Mouse (Mus musculus) kidney, embryonic 15.5 days (tissue): ENCODE results near the gene Dhdds. TPM values are rescaled to one million over a fixed set of nuclear protein-coding genes. Genes with fewer than 3 reads are reported as not detected.

Source experiments
- ATAC-seq: fragments of 200-750 bp; cut with Nextera tagmentation; replicated peaks from 2 replicates; pipeline ENCODE4 v1.8.0; 2017; ENCODE audit warnings: moderate TSS enrichment; ENCODE audit not compliant: low FRiP score
- H3K27ac ChIP-seq: fragments of 300-500 bp; sonication (generic); 2 replicates; pipeline ENCODE4 v1.5.1; 2015; ENCODE audit warnings: mild to moderate bottlenecking, inconsistent platforms
- H3K27me3 ChIP-seq: fragments of 300-500 bp; sonication (generic); 2 replicates; pipeline ENCODE4 v1.6.1; 2015; ENCODE audit warnings: inconsistent platforms
- H3K36me3 ChIP-seq: fragments of 300-500 bp; sonication (generic); 2 replicates; pipeline ENCODE4 v1.6.1; 2015; ENCODE audit warnings: inconsistent platforms
- H3K4me1 ChIP-seq: fragments of 300-500 bp; sonication (generic); 2 replicates; pipeline ENCODE4 v1.6.1; 2015; ENCODE audit warnings: inconsistent platforms
- H3K4me2 ChIP-seq: fragments of 300-500 bp; sonication (generic); 2 replicates; pipeline ENCODE4 v1.6.1; 2015; ENCODE audit warnings: moderate library complexity, mild to moderate bottlenecking, inconsistent platforms
- H3K4me3 ChIP-seq: fragments of 300-500 bp; sonication (generic); replicated peaks from 2 replicates; pipeline ENCODE4 v1.5.1; 2015; ENCODE audit warnings: mild to moderate bottlenecking, inconsistent platforms
- H3K9ac ChIP-seq: fragments of 300-500 bp; sonication (generic); 2 replicates; pipeline ENCODE4 v1.6.1; 2015; ENCODE audit warnings: mild to moderate bottlenecking, inconsistent platforms
- H3K9me3 ChIP-seq: fragments of 300-500 bp; sonication (generic); replicated peaks from 2 replicates; pipeline ENCODE4 v1.6.1; 2016; ENCODE audit warnings: inconsistent platforms
- WGBS: fragments of 180-500 bp; shearing (Covaris S2); methylation state at CpG from one replicate; pipeline ENCODE4 v1.1.7; 2015; ENCODE audit warnings: mixed read lengths; 5-methylcytosine and 5-hydroxymethylcytosine counted together
- polyA plus RNA-seq: library from polyadenylated mRNA; unstranded; fragments of >200 nt; fragmentation: Nextera tagmentation; extraction: Ambion mirVana; gene quantifications from 2 replicates; pipeline ENCODE4 v1.2.1, GENCODE M21; 2015

Gene Dhdds
- polyA plus RNA-seq, 1 experiment from 2014 or later, result 47.4 TPM

DNA sequence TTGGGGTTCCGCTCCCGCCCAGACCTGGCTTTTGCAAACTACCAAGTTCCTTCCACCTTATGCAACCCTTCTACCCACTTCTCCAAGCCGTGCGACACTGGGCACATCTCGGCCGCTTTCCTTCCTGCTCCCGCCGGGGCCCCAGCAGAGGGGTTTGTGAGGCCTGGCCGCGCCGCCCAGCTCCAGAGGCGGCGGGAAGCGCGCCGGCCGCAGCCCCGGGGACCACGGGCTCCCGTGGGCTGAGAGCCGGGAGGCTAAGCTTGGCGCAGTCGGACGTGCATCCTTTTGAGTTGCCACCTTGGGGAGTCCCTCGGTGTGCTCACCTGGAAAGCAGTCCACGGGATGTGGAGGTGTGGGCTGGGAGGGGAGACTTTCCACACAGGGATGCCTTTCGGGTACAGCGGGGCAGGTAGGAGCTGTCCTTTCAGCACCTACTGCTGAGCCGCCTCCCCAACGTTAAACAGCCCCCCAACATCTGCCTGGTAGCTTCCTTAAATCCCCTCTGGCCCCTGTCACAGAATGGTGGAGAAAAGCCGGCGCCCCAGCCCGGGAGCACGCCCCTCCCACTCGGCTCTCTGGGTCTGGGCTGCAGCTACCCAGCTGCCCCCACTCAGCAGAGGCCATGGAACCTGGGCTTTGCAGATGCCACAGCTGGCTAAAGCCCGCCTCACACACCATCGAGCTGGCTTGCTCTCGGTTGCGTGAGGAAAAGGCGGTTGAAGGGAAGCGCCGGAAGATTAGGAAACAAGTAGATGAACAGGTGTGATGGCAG lies 32.4 kb downstream of the Dhdds start, which contains the start of gene Hmgn2:
Hmgn2 (minus strand) TSS at position 501 of the 772 bp plus-strand sequence.
- Histone ChIP-seq H3K27me3 (no peaks in the 10 kb centered on the region), H3K9ac (peak within 1 kb of the TSS; percentile 96), H3K36me3 (peaks cover 60% of the 10 kb centered on the region), H3K4me3 (peak within 1 kb of the TSS; percentile 81), H3K27ac (peak within 1 kb of the TSS; percentile 100), H3K9me3 (no peaks in the 10 kb centered on the region), H3K4me1 (peaks cover 36% of the 10 kb centered on the region), H3K4me2 (peak within 1 kb of the TSS; percentile 96)
- peak; percentile 82 for ATAC-seq
- under 1% methylated on average over 42 of the region's 42 CpGs for WGBS

DNA sequence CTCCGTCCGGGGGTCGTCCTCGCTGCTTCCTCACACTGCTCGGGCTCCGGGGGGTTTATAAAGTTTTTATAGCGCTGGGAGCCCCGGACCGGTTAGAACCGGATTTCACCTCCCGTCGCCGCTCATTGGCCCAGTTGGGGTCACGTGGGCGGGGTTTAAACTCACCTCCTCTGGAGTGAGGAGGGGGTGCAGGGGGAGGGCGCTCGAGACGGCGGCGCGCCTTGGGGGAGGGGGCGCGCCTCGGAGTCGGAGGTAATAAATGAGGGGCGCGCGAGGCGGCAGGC lies 32.9 kb downstream of the Dhdds start:
- Histone ChIP-seq H3K36me3 (peaks cover 60% of the 10 kb centered on the region), H3K27me3 (no peaks in the 10 kb centered on the region), H3K9ac (peak overlapping the region; percentile 96), H3K4me2 (peak overlapping the region; percentile 96), H3K4me1 (peaks cover 36% of the 10 kb centered on the region), H3K4me3 (peak overlapping the region; percentile 81), H3K9me3 (no peaks in the 10 kb centered on the region), H3K27ac (peak overlapping the region; percentile 100)
- peak; percentile 86 for ATAC-seq
- WGBS, result under 1% methylated on average over 29 of the region's 29 CpGs

DNA sequence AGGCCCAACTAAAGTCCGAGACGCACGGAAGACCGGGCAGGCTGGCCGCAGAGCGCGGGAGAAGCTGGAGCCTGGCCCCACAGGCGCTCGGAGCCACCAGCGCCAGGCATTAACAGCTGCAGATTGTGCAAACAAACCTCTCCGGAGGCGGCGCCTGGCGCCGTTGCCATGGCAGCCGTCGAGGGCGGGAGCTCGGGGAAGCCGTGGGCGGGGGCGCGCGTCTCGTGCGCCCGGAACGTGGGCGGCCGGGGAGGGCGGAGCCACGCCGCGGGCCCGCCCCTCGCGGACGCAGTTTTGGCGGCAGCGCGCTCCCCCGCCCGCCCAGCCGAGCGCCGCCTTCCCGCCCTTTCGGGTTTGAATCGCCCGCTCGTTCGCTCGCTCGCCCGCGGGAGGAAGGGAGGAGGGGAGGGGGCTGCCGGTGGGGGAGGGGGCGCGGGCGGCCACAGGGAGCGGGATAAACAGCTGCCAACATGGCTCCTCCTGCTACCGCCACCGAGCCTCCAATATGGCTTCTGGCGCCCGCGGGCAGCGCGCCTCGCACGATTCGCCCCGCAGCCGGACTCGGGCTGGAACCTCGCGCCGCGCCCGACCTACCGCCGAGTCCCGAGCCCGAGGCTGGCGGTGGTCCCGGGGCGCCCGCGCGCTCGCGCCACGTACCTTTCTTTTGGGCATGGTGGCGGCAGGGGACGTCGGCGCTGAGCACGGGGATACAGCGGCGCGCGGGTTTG lies 33.4 kb downstream of the Dhdds start:
- peak; percentile 71 for ATAC-seq
- Histone ChIP-seq H3K36me3 (peaks cover 62% of the 10 kb centered on the region), H3K27ac (peak overlapping the region; percentile 100), H3K9ac (peak overlapping the region; percentile 96), H3K4me3 (peak overlapping the region; percentile 81), H3K4me2 (peak overlapping the region; percentile 96), H3K4me1 (peaks cover 36% of the 10 kb centered on the region), H3K27me3 (no peaks in the 10 kb centered on the region), H3K9me3 (no peaks in the 10 kb centered on the region)
- WGBS, result under 1% methylated on average over 88 of the region's 101 CpGs

DNA sequence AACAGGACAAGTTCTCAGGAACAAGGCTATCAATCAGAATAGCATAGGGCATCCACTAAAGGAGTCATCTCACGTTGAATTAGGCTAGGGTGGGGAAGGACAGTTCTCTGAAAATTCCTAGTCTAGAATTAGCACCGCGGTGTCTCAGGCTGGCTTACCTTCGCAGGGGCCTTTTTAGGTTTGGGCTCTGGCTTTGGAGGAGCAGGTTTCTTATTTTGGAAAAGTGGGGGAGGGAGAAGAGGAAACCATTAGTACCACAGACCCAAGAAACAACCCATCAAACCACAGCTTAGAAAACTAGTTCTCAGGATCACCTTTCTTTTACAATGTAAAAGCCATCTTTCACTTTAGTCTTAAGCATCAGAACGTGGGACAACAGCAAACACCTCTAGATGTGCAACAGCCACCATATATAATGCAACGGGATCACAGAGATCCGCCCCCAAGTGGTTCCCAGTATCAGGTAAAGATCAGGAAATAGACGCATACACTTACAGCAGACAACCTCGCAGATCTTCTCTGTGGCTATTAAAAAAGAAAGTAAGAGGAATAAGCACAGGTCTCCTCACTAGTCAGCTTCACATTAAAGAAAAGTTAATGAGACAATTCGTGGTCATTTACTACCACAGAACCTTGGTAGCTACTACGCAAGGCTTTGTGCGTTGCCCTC lies 34.3 kb downstream of the Dhdds start:
- H3K36me3 ChIP-seq, result peaks cover 53% of the 10 kb centered on the region
- H3K4me3 ChIP-seq, result peak overlapping the region; percentile 81
- peaks cover 36% of the 10 kb centered on the region for H3K4me1 ChIP-seq
- peak overlapping the region; percentile 96 for H3K9ac ChIP-seq
- H3K9me3 ChIP-seq, result no peaks in the 10 kb centered on the region
- 33% methylated on average over 12 of the region's 12 CpGs for WGBS
- peak overlapping the region; percentile 100; the same call in 1 of the 2 replicates for H3K27ac ChIP-seq
- H3K4me2 ChIP-seq, result peak overlapping the region; percentile 96
- no peak for ATAC-seq
- H3K27me3 ChIP-seq, result no peaks in the 10 kb centered on the region

DNA sequence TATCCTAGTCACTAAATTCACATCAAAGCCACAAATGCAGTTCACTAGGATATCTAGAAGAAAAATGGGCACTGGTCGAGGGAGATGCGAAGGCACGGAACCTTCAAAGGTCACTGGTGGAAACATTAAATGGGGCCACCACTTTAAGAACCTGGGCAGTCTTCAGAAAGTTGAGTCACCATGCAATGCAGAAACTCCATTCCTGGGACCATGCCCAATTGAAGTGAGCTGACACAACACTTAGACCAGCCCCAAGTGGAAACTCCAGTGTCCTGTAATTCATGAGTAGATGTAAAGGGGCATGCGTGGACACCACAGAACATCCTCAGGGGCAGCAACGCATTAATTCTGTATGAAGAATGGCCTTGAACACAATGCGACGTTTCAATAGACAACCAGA lies 38.2 kb downstream of the Dhdds start:
- no peak for ATAC-seq
- Histone ChIP-seq H3K27me3 (no peaks in the 10 kb centered on the region), H3K4me1 (peaks cover 14% of the 10 kb centered on the region), H3K4me3 (no peak overlapping the region), H3K4me2 (no peak overlapping the region), H3K27ac (no peak overlapping the region), H3K9ac (no peak overlapping the region), H3K36me3 (peaks cover 41% of the 10 kb centered on the region), H3K9me3 (no peaks in the 10 kb centered on the region)
- 83% methylated on average over 7 of the region's 7 CpGs for WGBS

DNA sequence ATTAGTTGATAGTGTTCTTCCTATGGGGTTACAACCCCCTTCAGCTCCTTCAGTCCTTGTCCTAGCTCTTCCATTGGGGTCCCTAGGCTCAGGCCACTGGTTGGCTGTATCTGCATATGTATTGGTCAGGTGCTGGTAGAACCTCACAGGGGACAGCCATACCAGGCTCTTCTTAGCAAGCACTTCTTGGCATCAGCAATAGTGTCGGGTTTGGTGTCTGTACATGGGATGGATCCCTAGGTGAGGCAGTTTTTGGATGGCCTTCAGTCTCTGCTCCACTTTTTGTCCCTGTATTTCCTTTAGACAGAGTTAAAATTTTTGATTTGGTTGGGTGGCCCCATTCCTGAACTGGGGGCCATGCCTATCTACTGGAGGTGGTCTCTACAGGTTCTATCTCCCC lies 41.8 kb downstream of the Dhdds start:
- Histone ChIP-seq H3K9me3 (no peaks in the 10 kb centered on the region), H3K36me3 (peaks cover 16% of the 10 kb centered on the region), H3K27ac (no peak overlapping the region), H3K4me3 (no peak overlapping the region), H3K9ac (no peak overlapping the region), H3K27me3 (no peaks in the 10 kb centered on the region), H3K4me1 (no peaks in the 10 kb centered on the region), H3K4me2 (no peak overlapping the region)
- 79% methylated on average over 1 of the region's 1 CpGs for WGBS
- ATAC-seq, result no peak

DNA sequence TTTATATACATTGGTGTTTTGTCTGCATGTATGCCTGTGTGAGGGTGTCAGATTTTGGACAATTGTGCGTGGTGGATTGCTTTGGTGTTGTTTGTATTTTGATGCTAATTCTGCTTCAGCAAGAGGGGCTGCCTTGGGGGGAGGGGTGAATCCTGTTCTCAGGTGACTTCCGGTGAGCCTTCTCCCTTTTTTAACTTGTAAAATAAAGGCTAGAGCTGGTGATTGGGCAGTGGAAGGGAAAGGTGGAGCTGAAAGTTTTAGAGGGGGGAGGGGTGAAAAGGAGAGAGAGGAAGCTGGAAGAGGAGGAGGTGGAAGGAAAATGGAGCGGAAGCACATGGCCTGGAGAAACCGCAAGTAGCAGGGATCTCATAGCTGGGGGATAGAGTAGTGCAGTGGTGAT lies 44.4 kb downstream of the Dhdds start:
- no peak for ATAC-seq
- no peaks in the 10 kb centered on the region for H3K4me1 ChIP-seq
- 87% methylated on average over 4 of the region's 4 CpGs for WGBS
- no peak overlapping the region for H3K4me3 ChIP-seq
- H3K9ac ChIP-seq, result no peak overlapping the region
- no peaks in the 10 kb centered on the region for H3K36me3 ChIP-seq
- H3K9me3 ChIP-seq, result no peaks in the 10 kb centered on the region
- H3K27ac ChIP-seq, result no peak overlapping the region
- H3K27me3 ChIP-seq, result no peaks in the 10 kb centered on the region
- H3K4me2 ChIP-seq, result no peak overlapping the region

DNA sequence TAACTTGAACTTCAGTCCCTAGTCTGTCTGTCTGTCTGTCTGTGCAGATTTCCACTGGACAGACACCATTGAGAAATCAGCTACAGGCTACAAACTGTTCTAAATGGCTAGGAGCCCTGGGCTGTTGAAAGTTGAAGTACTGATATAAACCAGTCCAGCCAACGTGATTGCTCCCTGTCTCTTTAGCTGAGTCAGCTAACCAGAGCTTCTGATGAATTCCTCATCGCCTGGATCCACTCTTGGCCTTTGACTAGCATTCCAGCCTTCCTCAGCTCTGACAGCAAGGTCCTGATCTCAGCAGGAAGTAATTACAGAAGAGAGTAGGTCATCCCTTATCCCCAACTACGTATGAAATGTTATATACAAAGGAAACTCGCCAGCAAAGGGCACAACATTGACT lies 54.0 kb downstream of the Dhdds start:
- H3K27me3 ChIP-seq, result no peaks in the 10 kb centered on the region
- no peak overlapping the region for H3K9ac ChIP-seq
- no peaks in the 10 kb centered on the region for H3K36me3 ChIP-seq
- no peaks in the 10 kb centered on the region for H3K4me1 ChIP-seq
- no peak for ATAC-seq
- no peak overlapping the region for H3K4me3 ChIP-seq
- H3K4me2 ChIP-seq, result no peak overlapping the region
- no peak overlapping the region for H3K27ac ChIP-seq
- H3K9me3 ChIP-seq, result no peaks in the 10 kb centered on the region
- 63% methylated on average over 4 of the region's 4 CpGs for WGBS

DNA sequence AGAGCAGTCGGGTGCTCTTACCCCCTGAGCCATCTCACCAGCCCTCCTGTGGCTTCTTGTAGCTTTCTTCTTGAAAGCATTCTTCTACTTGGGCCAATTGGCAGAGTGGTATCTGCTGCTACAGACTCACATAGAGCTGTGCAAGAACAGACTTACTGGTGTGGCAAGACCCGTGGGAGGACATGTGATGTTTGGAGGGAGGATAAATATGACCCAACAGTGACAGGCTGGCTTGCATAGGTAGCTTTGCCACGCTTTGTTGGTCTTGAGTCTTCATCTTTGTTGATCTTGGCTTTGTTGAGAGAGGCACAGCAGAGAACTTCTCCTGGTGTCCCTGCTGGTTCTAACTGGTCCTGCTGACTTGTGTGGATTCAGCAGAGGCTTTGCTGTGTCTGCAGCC lies 56.9 kb downstream of the Dhdds start:
- no peak overlapping the region for H3K9ac ChIP-seq
- H3K9me3 ChIP-seq, result no peaks in the 10 kb centered on the region
- H3K4me3 ChIP-seq, result no peak overlapping the region
- no peaks in the 10 kb centered on the region for H3K36me3 ChIP-seq
- H3K4me2 ChIP-seq, result no peak overlapping the region
- 0 out of 2 replicates have a peak, but pooled peaks cover 3% of the 10 kb centered on the region for H3K4me1 ChIP-seq
- no peak for ATAC-seq
- WGBS, result 54% methylated on average over 3 of the region's 3 CpGs
- H3K27ac ChIP-seq, result no peak overlapping the region
- no peaks in the 10 kb centered on the region for H3K27me3 ChIP-seq

DNA sequence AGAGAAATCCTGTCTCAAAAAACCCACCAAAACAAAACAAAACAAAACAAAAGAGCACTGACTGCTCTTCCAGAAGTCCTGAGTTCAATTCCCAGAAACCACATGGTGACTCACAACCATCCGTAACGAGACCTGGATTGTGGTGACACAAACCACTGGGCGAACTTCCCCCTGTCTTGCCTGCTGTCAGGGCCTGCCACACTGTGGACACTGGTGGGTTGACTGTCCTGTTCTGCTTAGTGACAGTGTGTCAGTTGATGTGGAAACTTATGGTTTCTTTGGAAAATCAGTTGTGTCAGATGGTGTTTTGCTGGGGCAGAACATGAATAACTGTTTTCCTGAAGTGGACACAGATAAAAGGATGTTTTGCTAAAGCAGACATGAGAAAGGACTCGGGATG lies 58.0 kb downstream of the Dhdds start:
- Histone ChIP-seq H3K27me3 (no peaks in the 10 kb centered on the region), H3K9ac (no peak overlapping the region), H3K4me3 (no peak overlapping the region), H3K4me2 (no peak overlapping the region), H3K9me3 (no peaks in the 10 kb centered on the region), H3K36me3 (no peaks in the 10 kb centered on the region), H3K27ac (no peak overlapping the region), H3K4me1 (0 out of 2 replicates have a peak, but pooled peaks cover 3% of the 10 kb centered on the region)
- ATAC-seq, result no peak
- WGBS, result 83% methylated on average over 4 of the region's 4 CpGs

DNA sequence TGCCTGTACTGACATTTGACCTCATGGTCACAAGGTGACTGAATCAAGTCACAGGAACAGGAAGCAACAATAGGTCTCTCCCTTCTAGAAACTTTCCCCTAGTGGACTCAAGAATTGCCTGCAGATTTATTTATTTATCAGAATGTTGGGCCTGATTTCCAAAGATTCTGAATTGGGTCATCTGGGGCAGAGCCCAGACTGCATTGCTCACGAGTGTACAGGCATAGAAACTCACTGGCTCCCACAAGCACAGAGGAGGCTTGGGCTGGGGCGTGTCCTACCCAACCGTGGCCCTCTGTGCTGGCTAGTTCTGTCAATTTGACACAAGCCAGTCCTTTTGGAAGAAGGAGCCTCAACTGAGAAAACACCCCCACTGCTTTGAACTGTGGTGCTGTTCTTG lies 59.1 kb downstream of the Dhdds start:
- Histone ChIP-seq H3K9ac (no peak overlapping the region), H3K27ac (no peak overlapping the region), H3K4me2 (no peak overlapping the region), H3K36me3 (no peaks in the 10 kb centered on the region), H3K4me1 (0 out of 2 replicates have a peak, but pooled peaks cover 3% of the 10 kb centered on the region), H3K27me3 (no peaks in the 10 kb centered on the region), H3K4me3 (no peak overlapping the region), H3K9me3 (no peaks in the 10 kb centered on the region)
- ATAC-seq, result no peak
- 42% methylated on average over 3 of the region's 3 CpGs for WGBS
